ENCODE assay signal across 18 mouse cellular contexts in the genomic region with DNA sequence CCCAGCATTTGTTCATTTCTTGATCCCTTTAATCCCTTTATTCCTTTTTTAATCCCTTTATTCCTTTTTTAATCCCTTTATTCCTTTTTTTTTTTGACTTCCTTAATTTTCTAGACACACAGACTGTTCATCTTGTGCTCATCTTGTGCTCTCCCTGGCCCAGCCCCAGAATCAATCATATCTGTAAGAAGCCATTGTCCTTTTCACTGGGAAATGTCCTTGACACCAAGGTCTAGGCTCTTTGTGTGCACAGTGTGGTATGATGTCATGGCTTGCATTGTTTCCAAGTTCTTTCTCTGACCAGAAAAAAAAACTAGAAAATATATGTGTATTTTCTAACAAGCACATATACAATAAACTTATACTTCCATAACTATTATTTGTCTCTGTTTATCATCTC.
"Had no signal": no experiment of that assay in that cellular context is flagged by ENCODE, and none has a peak within 500 bp of the region (broad histone marks: within the 10 kb centered on the region; RNA-seq: fewer than 3 reads in every experiment).

No protein-coding gene starts in this region.

- H3K27ac ChIP-seq: midbrain, embryonic 10.5 days; midbrain, embryonic 13.5 days; neural tube, embryonic 13.5 days; neural tube, embryonic 15.5 days had no signal

- H3K4me2 ChIP-seq: lung, embryonic 14.5 days; midbrain, embryonic 13.5 days; neural tube, embryonic 13.5 days; neural tube, embryonic 15.5 days had no signal

- H3K4me3 ChIP-seq: midbrain, embryonic 10.5 days; midbrain, embryonic 13.5 days; myocyte; neural tube, embryonic 13.5 days; neural tube, embryonic 15.5 days had no signal

- ATAC-seq: midbrain, embryonic 13.5 days; midbrain, embryonic 16.5 days had no signal

- DNase-seq: lung, adult 18-20 months; lung, embryonic 14.5 days; lung, postnatal 10 days; lung, postnatal 4 days; retina, postnatal 1 day; right cerebral cortex, adult 18-20 months; right cerebral cortex, postnatal 25 days; right cerebral cortex, postnatal 4 days; spleen, adult 18-20 months; thymus, adult 18-20 months; thymus, postnatal 14 days; thymus, postnatal 36 days had no signal

- H3K9ac ChIP-seq: lung, embryonic 14.5 days; midbrain, embryonic 13.5 days; neural tube, embryonic 13.5 days; neural tube, embryonic 15.5 days had no signal

- H3K4me1 ChIP-seq: midbrain, embryonic 13.5 days; neural tube, embryonic 13.5 days had no signal

- H3K9me3 ChIP-seq: midbrain, embryonic 10.5 days; midbrain, embryonic 13.5 days; neural tube, embryonic 13.5 days; neural tube, embryonic 15.5 days had no signal

- H3K27me3 ChIP-seq: midbrain, embryonic 13.5 days; neural tube, embryonic 13.5 days; neural tube, embryonic 15.5 days had no signal

- H3K36me3 ChIP-seq: midbrain, embryonic 10.5 days; midbrain, embryonic 13.5 days; neural tube, embryonic 13.5 days; neural tube, embryonic 15.5 days had no signal
